Mouse (Mus musculus) testis, adult 2 months (tissue): ENCODE data around the gene Kif20b. TPM values are rescaled to one million over a fixed set of nuclear protein-coding genes. Genes with fewer than 3 reads are reported as not detected.
A peak's percentile ranks its signal among the peaks of the same experiment; 100 is the strongest.

Experiments
- H3K27ac ChIP-seq: fragments of 200-500 bp; 2 replicates; pipeline ENCODE4 v1.5.1; 2012; ENCODE audit warnings: low read depth, low read length; ENCODE audit not compliant: control insufficient read depth, insufficient read depth
- H3K27me3 ChIP-seq: fragments of 200-500 bp; 2 replicates; pipeline ENCODE4 v1.6.1; 2012; ENCODE audit warnings: mild to moderate bottlenecking, low read length, moderate library complexity; ENCODE audit not compliant: control insufficient read depth, insufficient read depth
- H3K36me3 ChIP-seq: fragments of 200-500 bp; 2 replicates; pipeline ENCODE4 v1.6.1; 2012; ENCODE audit warnings: mild to moderate bottlenecking, low read length; ENCODE audit not compliant: control insufficient read depth, insufficient read depth
- H3K4me1 ChIP-seq: fragments of 200-500 bp; 2 replicates; pipeline ENCODE4 v1.6.1; 2012; ENCODE audit warnings: low read length; ENCODE audit not compliant: control insufficient read depth, insufficient read depth
- H3K4me3 ChIP-seq: fragments of 200-500 bp; 2 replicates; pipeline ENCODE4 v1.5.1; 2012; ENCODE audit warnings: low read depth, mild to moderate bottlenecking, low read length, moderate library complexity, mixed read lengths; ENCODE audit not compliant: control insufficient read depth
- CTCF ChIP-seq: fragments of 200-500 bp; IDR thresholded peaks from 2 replicates; pipeline ENCODE4 v1.5.1; 2012; ENCODE audit warnings: low read depth, mild to moderate bottlenecking, inconsistent platforms, low read length, moderate library complexity; ENCODE audit not compliant: control insufficient read depth, insufficient read depth, insufficient replicate concordance
- POLR2A ChIP-seq: fragments of 200-500 bp; IDR thresholded peaks from 2 replicates; pipeline ENCODE4 v1.6.1; 2012; ENCODE audit warnings: low read depth, mild to moderate bottlenecking, inconsistent platforms, low read length, moderate library complexity; ENCODE audit not compliant: control insufficient read depth
- polyA plus RNA-seq: library from polyadenylated mRNA; depleted of rRNA; stranded (reverse); fragments of >200 nt; gene quantifications from 2 replicates; pipeline ENCODE4 v1.2.3, GENCODE M21; 2012; rRNA removed

Gene Kif20b
- 4.0 and 4.1 TPM in 2 replicates for polyA plus RNA-seq

- H3K27ac ChIP-seq: peak within 1 kb of the TSS; percentile 99
- H3K36me3 ChIP-seq: no peaks in the 10 kb centered on the region
- peak within 1 kb of the TSS; percentile 93 for H3K4me3 ChIP-seq
- TF ChIP-seq POLR2A (peak; percentile 79), CTCF (no peak)
- no peaks in the 10 kb centered on the region; the same call in 1 of the 2 replicates for H3K4me1 ChIP-seq
- H3K27me3 ChIP-seq: no peaks in the 10 kb centered on the region
Measured at GRCm38 (mm10) chr19:34921652-34922602, at the start of gene Kif20b. Gene Kif20b, plus strand, starts transcription at chr19:34922361.

GRCm38 (mm10) chr19:34876676-34877075 is 45.5 kb upstream of the Kif20b start:
- TF ChIP-seq POLR2A (no peak), CTCF (no peak)
- Histone ChIP-seq H3K27ac (no peak overlapping the region; the same call in 1 of the 2 replicates), H3K36me3 (no peaks in the 10 kb centered on the region), H3K27me3 (no peaks in the 10 kb centered on the region), H3K4me3 (peak overlapping the region; percentile 49; the same call in 1 of the 2 replicates), H3K4me1 (peaks cover 4% of the 10 kb centered on the region)

DNA sequence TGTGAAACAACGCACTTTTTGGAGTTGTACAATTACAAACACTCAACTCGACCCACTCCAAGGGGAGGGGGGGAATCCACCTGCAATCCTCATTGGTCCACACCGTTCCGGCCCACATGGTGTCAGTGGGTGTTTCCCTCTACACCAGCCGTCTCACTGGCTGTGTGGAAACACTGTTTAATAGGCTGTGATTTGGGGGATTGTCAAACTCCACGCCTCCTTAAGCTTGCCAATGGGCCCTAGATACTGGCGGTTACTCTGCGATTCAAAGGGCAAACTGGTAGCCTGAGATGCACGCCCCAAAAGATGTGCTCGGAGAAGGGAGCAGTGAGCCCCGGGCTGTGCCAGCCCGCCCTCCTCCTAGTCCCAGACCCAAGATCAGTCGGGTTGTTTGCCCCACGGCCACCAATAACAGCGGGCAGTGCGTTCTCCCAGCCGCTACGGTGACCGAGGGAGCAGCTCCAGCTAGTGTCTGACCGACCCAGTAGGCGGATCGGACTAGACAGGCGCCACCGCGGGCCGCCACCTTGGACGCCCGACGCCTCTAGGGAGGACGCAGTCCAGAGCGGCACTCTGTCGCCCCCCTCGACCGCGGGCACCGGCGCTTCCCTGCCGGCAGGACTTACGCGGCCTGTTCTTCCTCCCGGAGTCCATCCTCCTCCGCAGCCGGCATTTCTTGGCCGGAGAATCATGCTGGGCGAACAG is 44.1 kb upstream of the Kif20b start:
- TF ChIP-seq POLR2A: peak; percentile 64
- no peak for TF ChIP-seq CTCF
- Histone ChIP-seq H3K27me3 (no peaks in the 10 kb centered on the region), H3K4me3 (peak overlapping the region; percentile 73), H3K27ac (peak overlapping the region; percentile 70), H3K36me3 (no peaks in the 10 kb centered on the region), H3K4me1 (peaks cover 4% of the 10 kb centered on the region)

GRCm38 (mm10) chr19:34878603-34879541 is 43.3 kb upstream of the Kif20b start, which contains the start of gene Pank1:
Gene Pank1, minus strand, starts transcription at chr19:34879455.
- Histone ChIP-seq H3K36me3 (no peaks in the 10 kb centered on the region), H3K4me3 (peak within 1 kb of the TSS; percentile 73), H3K4me1 (peaks cover 4% of the 10 kb centered on the region), H3K27me3 (no peaks in the 10 kb centered on the region), H3K27ac (peak within 1 kb of the TSS; percentile 70)
- TF ChIP-seq POLR2A (0 out of 2 replicates have a peak, but pooled peaks have one; percentile 38), CTCF (no peak)

- Histone ChIP-seq H3K27me3 (no peaks in the 10 kb centered on the region), H3K4me1 (peaks cover 4% of the 10 kb centered on the region), H3K4me3 (peak overlapping the region; percentile 73; the same call in 1 of the 2 replicates), H3K36me3 (no peaks in the 10 kb centered on the region), H3K27ac (peak overlapping the region; percentile 70)
- TF ChIP-seq CTCF (no peak), POLR2A (no peak)
Measured at GRCm38 (mm10) chr19:34879624-34880023, 42.5 kb upstream of the Kif20b start.

DNA sequence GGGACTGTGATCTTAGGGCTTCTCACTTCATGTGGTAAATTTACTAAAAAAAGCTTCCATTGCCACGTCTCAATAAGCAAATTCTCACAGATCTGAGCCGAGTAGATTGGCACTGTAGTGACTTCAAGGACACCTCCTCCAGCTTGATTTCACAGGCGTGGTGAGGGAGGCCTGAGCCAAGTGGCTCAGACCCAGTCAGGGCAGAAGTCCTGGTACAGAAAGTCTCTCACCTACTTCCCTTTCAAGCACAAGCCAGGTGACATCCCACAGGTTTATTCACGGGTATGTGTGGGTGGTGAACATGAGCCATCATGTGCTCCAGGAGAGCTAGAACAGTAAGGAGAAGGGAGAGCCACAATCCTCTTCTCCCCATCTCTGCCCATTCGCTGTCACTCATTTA is 41.0 kb upstream of the Kif20b start:
- TF ChIP-seq POLR2A (no peak), CTCF (no peak)
- Histone ChIP-seq H3K4me3 (no peak overlapping the region), H3K27me3 (no peaks in the 10 kb centered on the region), H3K27ac (no peak overlapping the region; the same call in 1 of the 2 replicates), H3K36me3 (no peaks in the 10 kb centered on the region), H3K4me1 (peaks cover 4% of the 10 kb centered on the region)
